Mouse (Mus musculus) retina, adult 2 months (tissue): Measurements from ENCODE around the gene Snapc4.
"Not testable (repeated sequence)": the region's sequence is repeated elsewhere in the genome, so short reads cannot be mapped to it uniquely, and the experiment has no call there.

Experiments
- DNase-seq: peaks from one replicate; pipeline ENCODE4 v3.0.0-alpha.2; 2012; ENCODE audit warnings: low read depth, low spot score

Snapc4 gene

DNA sequence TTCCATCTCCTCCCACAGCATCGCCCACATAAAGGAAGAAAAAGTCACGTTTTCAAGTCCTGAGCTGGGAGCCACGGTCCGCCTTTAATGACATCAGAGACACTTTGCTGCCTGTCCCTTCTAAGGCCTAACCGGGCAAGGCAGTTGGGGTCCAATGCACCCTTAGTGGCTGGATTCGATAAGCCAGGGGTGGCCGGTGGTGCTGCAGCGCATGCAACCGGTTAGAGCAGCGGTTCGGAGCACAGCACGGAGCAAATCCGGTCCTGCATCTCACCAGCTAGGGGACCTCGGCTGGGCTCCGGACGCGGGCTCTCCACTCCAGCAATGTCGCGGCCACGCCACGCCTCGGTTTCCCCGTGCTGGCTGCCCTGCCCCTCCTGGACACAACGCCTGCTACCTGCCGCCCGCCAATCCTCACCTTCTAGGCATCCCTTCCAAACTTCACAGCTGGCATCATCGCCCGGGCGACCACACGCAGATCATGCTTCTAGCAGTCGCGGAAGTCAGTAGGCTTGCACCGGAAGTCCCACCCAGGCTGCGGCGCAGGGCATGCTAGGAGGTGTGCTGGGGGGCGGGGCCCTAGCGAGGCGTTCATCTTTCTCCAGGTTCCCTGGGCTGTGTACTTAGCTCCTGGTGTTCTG, at the start of gene Snapc4:
Snapc4 (minus strand) TSS at position 523 of the 641 bp plus-strand sequence.
- DNase-seq, result peak; percentile 60

DNA sequence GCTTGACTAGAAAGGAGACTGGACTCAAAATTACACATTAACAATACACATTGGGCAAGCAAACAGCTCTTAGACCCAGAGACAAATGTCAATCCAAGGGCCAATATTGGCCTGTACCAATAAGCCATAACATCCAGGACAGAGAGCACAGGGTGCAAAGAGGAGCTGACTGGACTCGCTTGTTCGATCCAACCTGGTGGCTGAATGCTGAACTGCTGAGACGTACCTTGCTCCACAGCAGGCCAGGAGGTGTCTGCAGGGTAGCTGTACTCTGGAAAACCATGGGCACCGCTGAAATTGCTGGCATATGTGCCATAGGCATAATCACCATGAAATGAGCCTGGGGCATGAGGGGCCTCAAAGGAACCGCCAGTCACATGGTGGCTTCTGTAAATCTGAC, 49.4 kb upstream of the Snapc4 start:
- no peak for DNase-seq

DNA sequence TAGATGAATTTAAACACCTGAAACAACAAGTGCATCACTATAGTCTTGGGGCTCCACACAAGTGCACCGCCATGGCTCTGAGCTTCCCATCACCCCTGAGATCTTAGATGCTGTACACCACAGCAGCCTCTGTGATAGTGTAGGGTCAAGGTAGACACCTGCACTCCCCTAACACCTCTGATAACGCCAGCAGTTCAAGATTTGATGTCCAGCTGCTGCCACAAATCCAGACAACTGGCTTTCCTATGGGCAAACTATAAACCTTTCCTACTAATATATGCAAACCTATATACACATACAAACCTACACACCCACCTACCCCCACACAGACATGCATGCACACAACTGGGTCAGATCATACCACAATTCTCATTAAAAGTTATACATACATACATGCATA, 44.1 kb upstream of the Snapc4 start:
- DNase-seq, result no peak

DNA sequence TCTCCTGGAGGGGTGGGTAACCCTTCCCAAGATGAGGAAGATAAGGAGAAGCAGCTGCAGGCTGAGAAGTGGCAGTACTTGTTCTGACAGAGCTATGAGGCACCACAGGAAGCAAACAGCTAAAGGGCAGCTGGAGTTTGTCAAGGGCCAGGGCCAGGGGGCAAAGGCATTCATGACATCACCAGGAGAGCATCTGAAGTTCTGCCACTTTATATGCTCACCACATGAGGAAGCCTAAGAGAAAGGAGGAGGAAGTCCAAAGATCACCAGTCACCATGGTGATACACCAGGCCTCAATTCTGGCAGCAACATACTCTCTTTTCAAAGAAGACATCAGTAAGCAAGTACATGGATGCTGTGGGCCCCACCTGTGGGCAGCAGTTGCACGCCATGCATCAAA, 42.6 kb upstream of the Snapc4 start:
- no peak for DNase-seq

DNA sequence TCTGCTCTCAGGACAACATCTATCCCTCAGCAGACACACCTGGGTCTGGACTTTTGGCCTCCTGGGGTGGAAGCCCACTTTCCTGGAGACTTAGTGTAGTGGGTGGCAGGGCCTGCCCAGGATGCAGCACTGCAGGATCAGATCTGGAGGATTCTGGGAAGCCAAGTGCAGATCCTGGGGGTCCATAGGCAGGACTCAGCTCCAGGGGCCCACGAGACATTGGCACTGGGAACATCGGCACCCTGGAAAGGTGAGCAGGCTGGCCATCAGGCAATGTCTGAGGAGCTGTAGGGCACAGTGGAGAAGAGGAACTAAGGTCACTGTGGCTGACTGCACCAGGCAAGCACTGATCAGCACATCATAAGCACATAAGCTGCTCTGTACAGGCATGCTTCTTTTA, 41.5 kb upstream of the Snapc4 start:
- DNase-seq, result no peak

DNA sequence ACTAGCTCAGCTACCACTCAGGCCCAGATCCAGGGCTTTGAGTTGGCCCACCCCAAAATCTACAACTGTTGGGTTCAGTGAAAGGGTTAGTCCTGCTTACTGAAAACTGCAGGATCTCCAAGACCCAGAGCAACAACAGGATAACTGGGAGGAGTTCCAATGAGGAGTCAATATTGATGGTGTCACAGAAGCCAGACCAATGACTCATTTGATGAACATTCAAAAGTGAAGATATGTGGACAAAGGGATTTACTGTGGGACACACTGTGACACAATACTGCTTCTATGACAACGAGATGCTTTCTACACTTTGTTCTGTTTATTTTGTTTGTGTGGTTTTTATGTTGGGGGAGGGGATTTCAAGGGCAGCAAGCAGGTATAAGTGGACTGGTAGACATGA, 37.7 kb upstream of the Snapc4 start:
- no peak for DNase-seq

DNA sequence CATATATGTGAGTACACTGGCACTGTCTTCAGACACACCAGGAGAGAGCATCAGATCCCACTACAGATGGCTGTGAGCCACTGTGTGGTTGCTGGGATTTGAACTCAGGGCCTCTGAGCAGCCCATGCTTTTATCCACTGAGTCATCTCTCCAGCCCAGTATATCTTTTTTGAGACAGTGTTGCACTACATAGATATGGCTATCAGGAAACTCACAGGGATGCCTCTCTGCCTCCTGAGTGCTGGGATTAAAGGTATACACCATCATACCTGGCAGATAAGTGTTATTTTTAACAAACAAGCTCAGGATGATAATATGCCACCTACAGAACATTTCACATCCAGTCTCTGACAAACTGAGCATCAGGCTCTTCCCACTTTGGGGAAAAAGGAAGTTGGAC, 36.6 kb upstream of the Snapc4 start:
- DNase-seq, result no peak

DNA sequence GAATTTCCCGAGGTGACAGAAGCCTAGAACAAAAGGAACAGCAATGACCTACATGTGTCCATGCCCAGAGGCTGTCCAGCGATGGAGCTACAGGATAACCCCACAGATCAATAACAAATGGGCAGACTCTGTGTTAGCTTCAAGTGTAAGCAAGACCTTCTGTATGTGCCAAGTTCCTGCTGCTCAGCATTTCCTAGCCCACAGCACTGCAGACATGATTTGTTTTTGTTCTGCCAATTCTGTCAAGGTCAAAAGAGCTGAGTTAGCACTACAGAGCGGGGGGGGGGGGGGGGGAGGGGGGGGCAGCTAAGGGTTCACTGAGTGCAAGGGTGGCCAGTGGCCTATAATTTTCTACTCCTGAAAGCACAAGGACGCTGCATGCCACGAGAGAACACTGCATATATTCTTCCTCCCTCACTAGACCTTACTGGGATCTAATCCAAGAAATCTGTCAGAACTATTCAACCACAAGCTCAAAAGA, 30.5 kb upstream of the Snapc4 start:
- DNase-seq, result no peak

DNA sequence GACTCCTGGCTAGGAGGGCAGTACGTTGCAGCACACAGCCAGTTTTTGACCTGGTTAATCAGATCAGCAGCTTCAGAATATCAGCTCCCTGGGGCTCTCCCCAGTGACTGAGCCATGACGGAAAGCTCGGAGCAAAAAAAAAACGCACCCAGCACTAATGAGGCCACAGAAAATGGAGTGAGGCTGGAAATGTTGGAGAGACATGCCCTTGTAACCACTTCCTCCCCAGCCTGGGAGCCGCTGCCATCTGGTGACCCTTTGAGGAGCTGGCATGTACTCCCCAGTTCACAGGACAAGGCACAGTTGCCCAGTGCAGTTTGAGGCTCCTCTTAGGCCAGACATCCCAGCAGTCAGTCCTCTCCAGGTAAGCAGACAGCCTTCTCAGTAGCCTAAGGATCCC, 29.6 kb upstream of the Snapc4 start:
- no peak for DNase-seq

DNA sequence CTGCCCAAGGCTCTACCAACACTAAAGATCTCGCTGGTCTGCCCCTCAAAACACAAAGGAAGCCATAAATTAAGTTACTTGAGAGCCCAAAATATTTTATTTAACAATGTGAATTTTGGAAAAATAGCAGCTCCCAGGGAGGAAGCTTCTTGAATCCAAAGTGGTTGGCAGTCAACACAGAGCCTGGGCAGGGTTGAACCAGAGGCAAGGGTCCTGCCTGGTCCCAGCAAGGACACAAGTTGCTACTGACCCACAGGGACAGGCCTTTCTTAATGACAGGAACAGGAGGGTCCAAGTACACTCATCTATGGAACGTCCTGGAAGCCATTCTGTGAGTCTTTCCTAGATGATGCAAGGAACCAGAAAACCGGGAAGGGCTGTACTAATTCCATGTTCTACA, 28.9 kb upstream of the Snapc4 start:
- DNase-seq, result no peak

DNA sequence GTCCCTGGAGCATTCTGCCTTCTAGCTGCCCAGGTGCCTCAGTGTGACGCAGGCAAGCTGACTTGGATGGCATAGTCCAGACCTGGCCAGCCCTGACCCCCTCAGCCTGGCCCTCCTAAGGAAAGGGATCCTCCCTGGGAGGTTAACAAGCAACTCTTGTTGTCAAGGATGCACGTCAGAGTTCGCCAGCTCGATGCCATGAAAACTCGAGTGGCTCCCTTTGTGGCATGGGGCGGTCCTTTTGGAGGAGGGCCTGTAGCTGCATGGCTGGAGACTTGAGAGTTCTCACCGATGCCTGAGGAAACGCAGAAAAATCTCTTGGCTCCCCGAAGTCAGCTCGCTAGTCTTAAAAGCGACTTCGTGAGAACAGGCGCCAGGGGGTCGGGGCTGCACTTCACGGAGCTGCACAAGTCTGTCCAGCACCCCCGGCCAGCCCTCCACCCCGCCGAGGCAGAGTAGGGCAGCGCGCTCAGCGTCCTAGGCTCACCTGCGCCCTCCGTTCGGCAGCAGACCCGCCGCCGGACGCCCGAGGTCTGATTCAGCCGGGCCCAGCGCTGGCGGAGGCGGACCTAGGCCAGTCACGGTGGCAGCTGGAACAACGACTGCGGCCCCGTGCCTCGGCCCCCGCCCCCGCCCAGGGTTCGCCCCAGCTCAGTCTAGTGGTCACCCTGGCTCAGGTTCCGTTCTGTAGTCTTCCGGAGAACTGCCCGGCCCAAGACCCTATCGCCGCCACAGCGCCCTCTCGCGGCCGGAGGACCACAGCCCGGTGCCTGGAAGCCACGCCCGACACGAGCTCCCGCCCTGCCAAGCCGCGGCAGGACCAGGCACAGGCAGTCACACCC, 28.3 kb upstream of the Snapc4 start, which contains the start of gene Inpp5e:
Inpp5e (minus strand) TSS at position 689 of the 842 bp plus-strand sequence.
- DNase-seq, result peak; percentile 87

DNA sequence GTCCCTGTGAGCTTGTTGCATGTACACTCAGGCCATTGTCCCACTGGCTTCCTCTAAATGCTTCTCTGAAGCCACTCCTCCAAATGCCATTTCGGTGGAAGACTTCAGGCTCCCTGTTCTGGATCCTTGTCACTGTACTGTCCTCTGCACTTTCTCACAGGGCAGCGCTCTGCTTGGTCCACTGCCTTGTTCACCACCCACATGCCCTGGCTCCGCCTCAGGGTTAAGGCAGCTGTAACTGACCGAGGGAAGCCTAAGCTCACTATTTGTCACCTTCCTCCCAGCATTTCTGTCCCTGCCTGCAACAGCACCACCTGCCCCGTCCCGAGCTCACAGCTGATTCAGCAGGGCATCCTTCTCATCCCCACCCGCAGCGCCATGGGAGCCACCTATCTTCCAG, 22.9 kb upstream of the Snapc4 start:
- DNase-seq, result no peak

DNA sequence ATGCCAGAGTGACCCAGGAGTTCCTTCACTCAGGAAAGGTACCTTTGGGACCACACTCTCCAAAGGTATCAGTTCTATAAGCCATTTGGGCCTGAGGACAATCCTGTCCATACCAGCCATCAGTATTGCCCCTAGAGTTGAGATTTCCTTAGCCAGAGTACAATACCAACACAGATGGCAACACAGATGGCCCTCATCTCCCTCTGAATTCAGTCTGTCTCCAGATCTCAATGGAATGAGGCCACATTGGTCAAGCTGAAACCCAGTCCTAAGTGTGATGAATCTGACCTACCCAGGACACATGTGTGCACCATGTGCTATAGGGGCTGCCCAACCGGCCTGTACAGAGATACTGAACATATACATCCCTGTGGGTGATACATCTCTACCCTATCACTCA, 21.8 kb upstream of the Snapc4 start:
- DNase-seq, result no peak

DNA sequence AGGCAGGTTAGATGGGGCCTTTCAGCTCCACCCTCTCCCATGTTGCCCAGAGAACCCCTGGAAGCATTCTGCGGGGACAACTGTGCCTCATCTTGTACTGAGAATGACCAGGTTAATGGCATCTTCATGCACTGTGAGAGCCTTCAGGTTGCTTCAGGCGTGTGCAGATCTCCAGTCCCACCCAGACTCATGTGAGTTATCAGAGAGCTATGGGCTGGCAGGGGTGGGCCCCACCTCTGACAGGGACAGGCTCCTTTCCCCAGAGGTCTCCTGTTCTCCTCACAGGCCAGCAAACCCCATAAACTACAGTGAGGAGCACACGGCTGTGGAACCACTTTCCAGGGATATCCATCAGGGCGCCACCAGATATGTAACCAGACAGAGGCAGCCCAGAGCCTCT, 20.6 kb upstream of the Snapc4 start:
- no peak for DNase-seq

DNA sequence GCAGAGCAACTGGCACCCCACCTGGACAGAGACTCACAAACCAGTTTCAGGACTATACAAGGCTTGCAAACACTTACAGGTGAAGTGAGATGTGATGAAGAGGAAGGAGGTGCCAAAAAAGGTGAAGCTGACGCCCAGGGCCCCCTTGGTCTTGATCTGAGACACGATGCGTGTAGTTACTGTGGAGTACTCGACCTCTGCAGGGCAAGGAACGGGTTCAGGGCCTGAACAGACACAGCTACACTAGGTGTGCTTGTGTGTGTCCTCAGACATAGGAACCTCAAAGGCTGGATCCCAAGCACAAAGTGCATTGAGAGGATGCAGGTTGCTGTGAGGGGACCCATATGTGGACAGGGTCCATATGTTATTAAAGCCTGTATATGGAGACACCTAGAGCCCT, 19.8 kb upstream of the Snapc4 start:
- no peak for DNase-seq

DNA sequence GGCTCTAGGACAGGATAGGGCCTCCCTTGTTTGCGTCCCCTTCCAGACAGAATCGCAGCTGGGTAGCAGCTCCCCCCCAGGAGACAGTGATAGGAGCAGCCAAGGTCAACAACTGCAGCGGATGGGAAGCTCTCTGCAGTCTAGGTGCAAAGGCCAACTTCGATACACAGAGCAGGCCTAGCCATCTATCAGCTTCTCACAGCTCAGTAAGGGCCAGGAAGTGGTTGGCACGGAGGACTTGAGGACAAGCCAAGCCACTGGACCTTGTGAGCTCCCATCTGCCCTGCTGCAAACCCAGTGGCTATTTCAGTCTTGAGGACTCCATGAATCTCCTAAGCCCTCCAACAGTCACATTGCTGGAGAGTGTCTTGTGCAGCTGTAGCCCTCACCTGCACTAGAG, 19.2 kb upstream of the Snapc4 start:
- no peak for DNase-seq

DNA sequence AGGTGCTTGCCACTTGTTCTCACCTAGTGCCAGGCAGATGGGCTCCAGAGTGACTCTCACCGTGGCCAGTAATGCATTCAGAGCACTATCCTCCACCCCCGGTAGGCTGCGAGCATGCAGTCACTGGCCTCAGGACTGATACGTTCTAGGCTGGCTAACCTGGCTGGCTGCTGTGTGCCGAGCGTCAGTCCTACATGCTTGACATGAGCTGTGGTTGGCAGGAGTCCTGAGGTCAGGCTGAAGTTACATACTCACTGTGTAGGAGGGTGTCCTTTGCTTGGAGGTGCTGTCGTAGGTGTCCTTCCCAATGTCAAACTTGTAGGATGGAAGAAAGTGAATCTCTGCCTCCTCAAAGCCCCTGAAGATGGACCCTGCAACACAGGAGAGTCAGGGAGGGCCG, 18.5 kb upstream of the Snapc4 start:
- DNase-seq, result no peak

DNA sequence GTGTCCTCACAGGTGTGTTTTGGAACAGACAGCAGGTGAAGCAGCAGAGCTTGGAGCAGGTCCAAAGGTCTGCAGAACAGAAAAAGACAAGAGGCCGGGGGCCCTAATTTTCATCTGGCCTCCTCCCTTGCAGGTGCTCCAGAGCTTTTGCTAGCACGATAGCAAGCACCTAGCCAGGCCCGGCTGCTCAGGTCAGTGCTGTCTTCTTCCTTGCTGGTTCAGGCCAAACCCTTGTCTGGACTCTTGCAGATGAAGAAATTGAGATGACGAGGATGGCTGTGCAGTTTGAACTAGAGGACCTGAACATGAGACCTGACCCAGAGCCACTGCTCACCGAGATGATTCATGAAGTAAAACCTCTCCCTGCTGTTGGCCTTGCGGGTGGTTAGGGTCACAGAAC, 11.2 kb upstream of the Snapc4 start:
- DNase-seq, result no peak

DNA sequence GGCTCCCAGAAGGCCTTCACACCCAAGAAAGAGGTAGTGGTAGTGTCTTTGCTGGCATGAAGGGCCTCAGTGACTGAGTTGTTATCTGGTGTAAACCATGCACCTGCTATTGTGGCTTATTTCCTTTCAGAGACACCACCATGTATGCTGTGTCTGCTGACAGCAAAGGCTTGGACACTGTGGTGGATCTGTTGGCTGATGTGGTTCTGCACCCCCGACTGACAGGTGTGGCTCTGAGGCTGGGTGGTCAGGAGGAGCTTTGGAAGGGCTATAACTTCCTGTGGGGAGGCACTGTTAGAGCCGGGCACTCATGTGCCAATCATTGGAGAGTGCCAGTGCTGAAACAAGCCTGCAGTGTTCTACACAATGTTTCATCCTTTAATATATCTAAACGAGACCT, 10.5 kb upstream of the Snapc4 start:
- DNase-seq, result no peak

DNA sequence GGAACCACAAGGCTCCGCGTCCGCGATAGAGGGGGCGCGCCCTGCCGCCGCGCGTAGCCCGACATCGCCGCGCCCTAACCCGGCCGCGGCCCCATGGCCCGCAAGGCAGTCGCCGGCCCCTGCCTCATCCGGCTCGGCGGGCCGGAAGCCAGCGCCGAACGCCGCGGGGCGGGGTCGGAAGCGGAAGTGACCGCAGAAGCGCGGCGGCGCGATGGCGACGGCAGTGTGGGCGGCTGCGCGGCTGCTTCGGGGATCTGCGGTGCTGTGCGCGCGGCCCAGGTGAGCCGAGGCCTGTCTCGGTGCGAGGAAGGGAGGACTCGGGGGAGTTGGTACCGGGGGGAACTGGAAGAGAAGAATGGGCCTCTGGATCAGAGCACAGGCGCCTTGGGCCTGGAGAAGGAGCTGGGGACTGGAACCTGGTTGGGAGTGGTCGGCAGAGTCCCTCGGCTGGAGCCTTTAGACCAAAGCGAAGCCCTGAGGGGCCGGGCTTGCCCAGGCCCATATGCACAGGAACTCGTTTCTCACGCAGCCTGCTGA, 8.8 kb upstream of the Snapc4 start, which contains the start of the genes Entr1 and Pmpca:
Entr1 (minus strand) TSS at position 163 of the 537 bp plus-strand sequence.
Pmpca (plus strand) TSS at position 186 of the 537 bp plus-strand sequence.
- DNase-seq, result peak; percentile 61

DNA sequence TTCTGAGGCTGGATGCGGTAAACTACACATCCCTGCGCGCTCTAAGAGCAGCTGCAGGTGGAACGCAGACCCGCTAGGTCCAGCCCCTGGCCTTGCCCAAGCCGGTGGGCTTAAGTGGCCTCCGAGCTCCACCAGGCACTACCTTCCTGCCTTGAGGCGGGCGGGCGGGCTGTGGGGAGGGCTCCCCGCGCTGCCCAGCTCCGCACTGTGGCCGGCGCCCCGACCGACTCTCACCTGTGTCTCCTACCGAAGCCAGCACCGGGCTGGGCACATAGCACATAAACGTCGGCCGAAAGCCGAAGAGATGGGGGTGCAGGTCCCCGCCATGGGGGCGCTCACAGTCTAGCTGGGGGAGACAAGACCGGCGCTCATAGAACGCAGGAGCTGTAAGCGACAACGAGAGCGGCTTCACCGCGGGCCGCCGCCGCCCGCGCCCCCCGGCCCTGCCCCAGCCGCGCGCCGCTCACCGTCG, 8.3 kb upstream of the Snapc4 start:
- no peak for DNase-seq

DNA sequence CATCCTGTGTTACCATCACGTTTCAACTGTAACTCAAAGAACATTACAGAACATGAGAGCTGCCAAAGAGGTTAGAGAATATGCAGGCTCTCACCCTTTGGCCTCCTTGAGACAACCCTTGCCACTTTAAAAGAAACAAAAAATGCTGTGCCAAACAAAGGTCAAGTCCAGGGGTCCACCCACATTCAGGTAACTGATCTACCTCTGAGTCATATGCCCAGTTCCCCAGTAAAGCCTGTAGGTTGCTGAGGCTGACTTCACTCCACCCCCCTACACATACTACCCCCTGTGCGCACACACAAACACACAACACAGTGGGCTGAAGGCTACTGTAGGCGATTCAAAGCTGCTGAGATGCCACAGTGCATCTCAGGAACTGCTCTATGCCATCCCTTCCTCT, 7.3 kb upstream of the Snapc4 start:
- DNase-seq, result no peak

DNA sequence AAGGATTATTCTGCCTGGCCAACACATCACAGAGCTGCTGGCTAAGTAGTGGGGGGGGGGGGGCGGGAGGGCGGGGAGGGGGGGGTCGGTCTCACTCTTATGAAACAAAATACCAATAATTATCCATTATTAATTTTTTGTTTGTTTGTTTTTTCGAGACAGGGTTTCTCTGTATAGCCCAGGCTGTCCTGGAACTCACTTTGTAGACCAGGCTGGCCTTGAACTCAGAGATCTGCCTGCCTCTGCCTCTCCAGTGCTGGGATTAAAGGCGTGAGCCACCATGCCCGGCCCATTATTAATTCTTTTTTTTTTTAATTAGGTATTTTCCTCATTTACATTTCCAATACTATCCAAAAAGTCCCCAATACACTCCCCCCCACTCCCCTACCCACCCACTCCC, 418 bp upstream of the Snapc4 start:
- not testable (repeated sequence) for DNase-seq
